Mouse (Mus musculus) neural tube, embryonic 12.5 days (tissue): ENCODE measurements at regions not wholly inside any gene's neighbourhood (a gene's known extent, or its start where the extent isn't known, plus 50 kb on each side); places are given as distances from the start of the nearest gene placed in this dataset.

ENCODE experiments used
- ATAC-seq: fragments of 200-750 bp; cut with Nextera tagmentation; 2 replicates; pipeline ENCODE4 v1.8.0; 2017; ENCODE audit warnings: low read depth, mild to moderate bottlenecking, moderate TSS enrichment, moderate library complexity; ENCODE audit not compliant: low FRiP score
- H3K27ac ChIP-seq: fragments of 300-500 bp; sonication (generic); 2 replicates; pipeline ENCODE4 v1.5.1; 2016
- H3K27me3 ChIP-seq: fragments of 300-500 bp; sonication (generic); replicated peaks from 2 replicates; pipeline ENCODE4 v1.6.1; 2016; ENCODE audit warnings: mild to moderate bottlenecking
- H3K36me3 ChIP-seq: fragments of 300-500 bp; sonication (generic); 2 replicates; pipeline ENCODE4 v1.6.1; 2016; ENCODE audit warnings: mild to moderate bottlenecking
- H3K4me1 ChIP-seq: fragments of 300-500 bp; sonication (generic); 2 replicates; pipeline ENCODE4 v1.6.1; 2016
- H3K4me2 ChIP-seq: fragments of 300-500 bp; sonication (generic); replicated peaks from 2 replicates; pipeline ENCODE4 v1.6.1; 2016; ENCODE audit warnings: mild to moderate bottlenecking
- H3K4me3 ChIP-seq: fragments of 300-500 bp; sonication (generic); 2 replicates; pipeline ENCODE4 v1.5.1; 2016
- H3K9ac ChIP-seq: fragments of 300-500 bp; sonication (generic); 2 replicates; pipeline ENCODE4 v1.6.1; 2016; ENCODE audit warnings: mild to moderate bottlenecking
- H3K9me3 ChIP-seq: fragments of 300-500 bp; sonication (generic); 2 replicates; pipeline ENCODE4 v1.6.1; 2016; ENCODE audit warnings: mild to moderate bottlenecking
- WGBS: fragments of 180-500 bp; shearing (Covaris S2); methylation state at CpG from one replicate; pipeline ENCODE4 v1.1.7; 2016; 5-methylcytosine and 5-hydroxymethylcytosine counted together

GRCm38 (mm10) chr7:83204013-83204365 lies 336.9 kb downstream of the Mex3b start:
- Histone ChIP-seq H3K4me3 (no peak overlapping the region), H3K9ac (no peak overlapping the region), H3K36me3 (no peaks in the 10 kb centered on the region), H3K9me3 (no peaks in the 10 kb centered on the region), H3K27me3 (no peaks in the 10 kb centered on the region), H3K4me1 (peaks cover 43% of the 10 kb centered on the region), H3K4me2 (no peak overlapping the region), H3K27ac (peak overlapping the region; percentile 34; the same call in 1 of the 2 replicates)
- 17% methylated on average over 4 of the region's 4 CpGs for WGBS
- peak; percentile 43 for ATAC-seq

GRCm38 (mm10) chr7:83204701-83205100 lies 337.6 kb downstream of the Mex3b start:
- H3K27ac ChIP-seq, result peak overlapping the region; percentile 34
- no peaks in the 10 kb centered on the region for H3K27me3 ChIP-seq
- 51% methylated on average over 8 of the region's 8 CpGs for WGBS
- H3K9ac ChIP-seq, result peak overlapping the region; percentile 14; the same call in 1 of the 2 replicates
- peaks cover 43% of the 10 kb centered on the region for H3K4me1 ChIP-seq
- 0 out of 2 replicates have a peak, but pooled peaks have one; percentile 11 for ATAC-seq
- no peak overlapping the region for H3K4me3 ChIP-seq
- no peak overlapping the region for H3K4me2 ChIP-seq
- H3K36me3 ChIP-seq, result no peaks in the 10 kb centered on the region
- H3K9me3 ChIP-seq, result no peaks in the 10 kb centered on the region

- H3K36me3 ChIP-seq, result no peaks in the 10 kb centered on the region
- 37% methylated on average over 2 of the region's 2 CpGs for WGBS
- H3K9me3 ChIP-seq, result no peaks in the 10 kb centered on the region
- H3K4me3 ChIP-seq, result no peak overlapping the region
- H3K4me1 ChIP-seq, result peaks cover 30% of the 10 kb centered on the region
- no peak overlapping the region for H3K4me2 ChIP-seq
- H3K27me3 ChIP-seq, result no peaks in the 10 kb centered on the region
- H3K27ac ChIP-seq, result no peak overlapping the region
- ATAC-seq, result no peak
- H3K9ac ChIP-seq, result no peak overlapping the region
These were observed 339.9 kb downstream of the Mex3b start for GRCm38 (mm10) chr7:83206999-83207398.

- no peak overlapping the region for H3K27ac ChIP-seq
These were observed 344.5 kb downstream of the Mex3b start for GRCm38 (mm10) chr7:83211611-83212010.

GRCm38 (mm10) chr7:83222029-83222722 lies 355.0 kb downstream of the Mex3b start:
- no peaks in the 10 kb centered on the region for H3K27me3 ChIP-seq
- no peak overlapping the region for H3K4me3 ChIP-seq
- no peak overlapping the region for H3K9ac ChIP-seq
- 92% methylated on average over 3 of the region's 3 CpGs for WGBS
- no peaks in the 10 kb centered on the region for H3K9me3 ChIP-seq
- no peak overlapping the region for H3K4me2 ChIP-seq
- H3K4me1 ChIP-seq, result no peaks in the 10 kb centered on the region
- no peak for ATAC-seq
- no peak overlapping the region for H3K27ac ChIP-seq
- no peaks in the 10 kb centered on the region for H3K36me3 ChIP-seq

More at GRCm38 (mm10) chr7:83211611-83212010, 344.5 kb downstream of the Mex3b start:
- Histone ChIP-seq H3K36me3 (no peaks in the 10 kb centered on the region), H3K4me2 (no peak overlapping the region), H3K4me1 (no peaks in the 10 kb centered on the region), H3K4me3 (no peak overlapping the region), H3K9ac (no peak overlapping the region), H3K9me3 (no peaks in the 10 kb centered on the region), H3K27me3 (no peaks in the 10 kb centered on the region)
- ATAC-seq, result no peak
- 89% methylated on average over 6 of the region's 6 CpGs for WGBS

- WGBS, result 88% methylated on average over 7 of the region's 7 CpGs
- H3K9me3 ChIP-seq, result peaks cover 3% of the 10 kb centered on the region; the same call in 1 of the 2 replicates
- no peaks in the 10 kb centered on the region for H3K27me3 ChIP-seq
- no peak overlapping the region for H3K9ac ChIP-seq
- no peak overlapping the region for H3K27ac ChIP-seq
- no peak overlapping the region for H3K4me2 ChIP-seq
- no peaks in the 10 kb centered on the region for H3K4me1 ChIP-seq
- H3K36me3 ChIP-seq, result no peaks in the 10 kb centered on the region
- no peak for ATAC-seq
- no peak overlapping the region for H3K4me3 ChIP-seq
These were observed 357.2 kb upstream of the Tmc3 start for GRCm38 (mm10) chr7:83227262-83228108.

GRCm38 (mm10) chr7:83230496-83231325 lies 354.0 kb upstream of the Tmc3 start:
- 76% methylated on average over 3 of the region's 3 CpGs for WGBS
- H3K4me2 ChIP-seq, result no peak overlapping the region
- ATAC-seq, result no peak

GRCm38 (mm10) chr7:83235659-83236058 lies 349.1 kb upstream of the Tmc3 start:
- 82% methylated on average over 3 of the region's 3 CpGs for WGBS
- Histone ChIP-seq H3K27me3 (no peaks in the 10 kb centered on the region), H3K4me2 (no peak overlapping the region), H3K9me3 (no peaks in the 10 kb centered on the region), H3K4me3 (no peak overlapping the region), H3K36me3 (no peaks in the 10 kb centered on the region), H3K4me1 (no peaks in the 10 kb centered on the region), H3K27ac (no peak overlapping the region), H3K9ac (no peak overlapping the region)
- no peak for ATAC-seq

More at GRCm38 (mm10) chr7:83230496-83231325, 354.0 kb upstream of the Tmc3 start:
- Histone ChIP-seq H3K27ac (no peak overlapping the region), H3K4me1 (no peaks in the 10 kb centered on the region), H3K4me3 (no peak overlapping the region), H3K9ac (no peak overlapping the region), H3K36me3 (no peaks in the 10 kb centered on the region), H3K9me3 (peaks cover 3% of the 10 kb centered on the region; the same call in 1 of the 2 replicates), H3K27me3 (no peaks in the 10 kb centered on the region)

- Histone ChIP-seq H3K9ac (no peak overlapping the region), H3K4me2 (no peak overlapping the region), H3K4me3 (no peak overlapping the region), H3K4me1 (no peaks in the 10 kb centered on the region), H3K27ac (no peak overlapping the region), H3K36me3 (no peaks in the 10 kb centered on the region), H3K27me3 (no peaks in the 10 kb centered on the region), H3K9me3 (no peaks in the 10 kb centered on the region)
- no peak for ATAC-seq
- 91% methylated on average over 3 of the region's 3 CpGs for WGBS
These were observed 347.4 kb upstream of the Tmc3 start for GRCm38 (mm10) chr7:83237336-83237735.

GRCm38 (mm10) chr7:83238091-83238490 lies 346.6 kb upstream of the Tmc3 start:
- no peaks in the 10 kb centered on the region for H3K9me3 ChIP-seq
- no peak overlapping the region for H3K9ac ChIP-seq
- H3K36me3 ChIP-seq, result no peaks in the 10 kb centered on the region
- no peak overlapping the region for H3K4me3 ChIP-seq
- H3K4me1 ChIP-seq, result no peaks in the 10 kb centered on the region
- ATAC-seq, result no peak
- H3K27me3 ChIP-seq, result no peaks in the 10 kb centered on the region
- H3K4me2 ChIP-seq, result no peak overlapping the region
- no peak overlapping the region for H3K27ac ChIP-seq

- Histone ChIP-seq H3K36me3 (no peaks in the 10 kb centered on the region), H3K9me3 (no peaks in the 10 kb centered on the region), H3K4me2 (no peak overlapping the region), H3K9ac (no peak overlapping the region), H3K4me1 (no peaks in the 10 kb centered on the region), H3K27ac (no peak overlapping the region), H3K27me3 (no peaks in the 10 kb centered on the region), H3K4me3 (no peak overlapping the region)
- no peak for ATAC-seq
- 63% methylated on average over 3 of the region's 3 CpGs for WGBS
These were observed 342.5 kb upstream of the Tmc3 start for GRCm38 (mm10) chr7:83242233-83242632.

- Histone ChIP-seq H3K4me1 (no peaks in the 10 kb centered on the region), H3K27ac (no peak overlapping the region), H3K4me2 (no peak overlapping the region), H3K4me3 (no peak overlapping the region), H3K9ac (no peak overlapping the region), H3K9me3 (no peaks in the 10 kb centered on the region), H3K27me3 (no peaks in the 10 kb centered on the region), H3K36me3 (no peaks in the 10 kb centered on the region)
- WGBS, result 88% methylated on average over 2 of the region's 2 CpGs
- ATAC-seq, result no peak
These were observed 338.9 kb upstream of the Tmc3 start for GRCm38 (mm10) chr7:83245867-83246266.
